Mouse (Mus musculus) c-Kit-negative CD71-positive TER-119-positive erythroid progenitor cells, embryonic 14.5 days (primary cell): ENCODE data around the gene Ccdc63.

Experiments
- DNase-seq: peaks from one replicate; pipeline ENCODE4 v3.0.0-alpha.2; 2013; ENCODE audit warnings: low read depth, low spot score

Ccdc63 gene

DNA sequence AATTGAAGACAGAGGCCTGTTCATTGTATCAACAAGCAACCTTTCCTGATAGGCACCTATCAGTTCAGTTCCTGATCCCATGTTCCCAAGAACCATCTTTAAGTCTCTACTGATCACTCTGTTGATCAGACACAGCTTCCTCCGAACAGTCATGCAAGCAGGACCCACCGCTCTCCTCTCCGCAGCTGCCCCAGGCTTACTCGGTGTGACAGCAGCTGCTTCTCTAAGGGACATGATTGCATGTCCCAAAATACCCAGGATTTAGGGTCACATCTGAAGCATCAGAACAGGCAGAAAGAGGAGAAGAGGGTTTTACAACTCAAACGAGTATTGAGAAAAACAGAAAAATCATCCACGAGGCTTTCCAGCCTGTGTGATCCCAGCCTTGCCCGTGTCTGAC is 55.3 kb downstream of the Ccdc63 start:
- no peak for DNase-seq

DNA sequence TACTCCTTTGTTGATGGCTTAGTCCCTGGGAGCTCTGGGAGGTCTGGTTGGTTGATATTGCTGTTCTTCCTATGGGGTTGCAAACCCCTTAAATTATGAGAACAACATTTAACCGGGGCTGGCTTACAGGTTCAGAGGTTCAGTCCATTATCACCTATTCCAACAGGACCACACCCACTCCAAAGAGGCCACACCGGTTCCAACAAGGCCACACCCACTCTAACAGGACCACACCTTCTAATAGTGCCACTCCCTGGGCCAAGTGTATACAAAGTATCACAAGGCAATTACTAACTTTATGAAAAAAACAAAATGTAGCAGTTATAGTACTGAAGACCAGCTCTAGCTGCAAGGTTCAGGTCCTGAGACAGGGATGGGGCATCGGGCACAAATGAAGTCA is 56.2 kb downstream of the Ccdc63 start:
- no peak for DNase-seq

DNA sequence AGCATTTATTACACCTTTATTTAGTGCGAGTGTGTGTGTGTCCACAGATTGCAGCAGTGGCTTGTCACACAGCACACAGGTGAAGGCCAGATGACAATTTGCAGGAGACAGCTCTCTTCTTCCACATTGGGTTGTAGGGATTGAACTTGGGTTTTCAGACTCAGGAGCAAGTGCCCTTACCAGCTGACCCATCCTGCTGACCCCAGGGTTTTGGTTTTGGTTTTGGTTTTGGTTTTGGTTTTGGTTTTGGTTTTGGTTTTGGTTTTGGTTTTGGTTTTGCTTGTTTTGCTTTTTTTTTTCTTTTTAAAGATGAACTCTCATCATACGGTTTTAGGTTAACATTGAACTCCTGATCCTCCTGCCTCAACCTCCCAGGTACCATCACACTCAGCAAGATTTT is 57.3 kb downstream of the Ccdc63 start:
- DNase-seq: no peak

DNA sequence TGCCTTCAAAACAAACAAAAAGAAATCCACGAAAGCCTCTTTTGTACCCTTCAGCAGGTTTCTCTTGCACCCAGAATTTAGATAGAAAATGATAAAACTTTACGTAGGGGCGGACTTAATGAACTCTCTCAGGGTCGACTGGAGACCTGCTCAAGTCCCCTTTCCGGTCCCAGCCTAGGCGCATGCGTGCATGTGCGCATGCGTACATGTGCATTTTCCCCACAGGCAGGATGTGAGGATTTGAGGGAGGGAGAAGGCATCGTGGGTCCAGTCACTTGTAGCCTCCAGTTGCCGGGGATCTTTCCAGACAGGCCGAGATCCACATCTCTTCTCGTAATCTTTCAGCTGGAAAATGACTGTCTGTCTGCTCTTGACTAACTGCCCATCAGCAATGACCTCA is 59.2 kb downstream of the Ccdc63 start:
- DNase-seq: no peak

DNA sequence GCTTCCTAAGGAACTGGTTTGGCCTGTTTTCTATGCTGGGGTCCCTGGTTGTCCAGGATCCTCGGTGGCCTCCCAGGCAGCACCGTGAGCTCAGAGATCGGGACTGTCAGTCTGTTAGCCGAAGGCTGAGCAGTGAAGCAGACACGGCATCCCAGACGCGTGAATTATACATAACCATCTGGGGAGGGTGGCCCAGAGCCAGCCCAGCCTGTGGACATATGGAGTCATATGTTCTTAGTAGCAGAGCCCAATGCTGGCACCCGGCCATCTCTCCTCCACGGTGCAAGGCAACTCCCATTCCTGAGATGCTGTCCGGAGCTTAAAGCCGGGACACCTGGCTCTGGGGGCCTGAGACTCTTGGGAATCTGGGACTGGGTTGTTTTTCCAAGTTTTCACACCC is 59.7 kb downstream of the Ccdc63 start:
- DNase-seq: no peak

DNA sequence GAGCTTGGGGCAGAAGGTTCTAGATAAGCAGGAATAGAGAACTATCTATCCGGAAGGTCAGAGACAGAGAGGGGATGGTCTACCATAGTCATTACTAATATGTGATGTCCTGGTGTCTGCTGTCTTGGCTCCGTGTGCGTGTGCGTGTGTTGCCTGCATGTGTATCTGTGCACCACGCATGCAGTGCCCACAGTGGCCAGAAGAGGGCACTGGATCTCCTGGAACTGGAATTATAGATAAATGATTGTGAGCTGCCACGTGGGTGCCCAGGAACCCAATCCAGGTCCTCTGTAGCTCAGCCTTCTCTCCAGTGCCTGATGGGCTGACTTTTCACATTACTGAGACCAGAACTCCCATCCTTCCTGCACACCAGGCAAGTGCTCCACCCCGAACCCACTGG is 60.8 kb downstream of the Ccdc63 start:
- no peak for DNase-seq

DNA sequence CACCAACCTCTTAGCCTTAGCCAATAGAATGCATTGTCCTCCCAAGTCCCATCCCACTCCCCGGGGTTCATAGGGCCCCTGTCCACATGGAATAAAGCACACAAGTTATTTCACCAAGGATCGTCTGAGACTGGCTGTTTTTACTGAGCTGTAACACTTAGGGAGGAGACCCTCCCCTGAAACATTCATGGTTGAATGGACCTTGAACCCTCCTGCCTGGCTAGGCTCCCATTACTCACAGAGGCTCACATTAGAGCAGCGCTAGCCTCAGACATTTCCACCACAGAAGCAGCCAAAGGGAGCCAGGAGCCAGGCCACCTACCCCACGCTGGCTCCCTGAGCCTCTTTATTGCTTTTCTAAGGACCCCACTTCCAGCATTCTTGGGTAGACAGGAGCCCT is 63.4 kb downstream of the Ccdc63 start:
- no peak for DNase-seq

DNA sequence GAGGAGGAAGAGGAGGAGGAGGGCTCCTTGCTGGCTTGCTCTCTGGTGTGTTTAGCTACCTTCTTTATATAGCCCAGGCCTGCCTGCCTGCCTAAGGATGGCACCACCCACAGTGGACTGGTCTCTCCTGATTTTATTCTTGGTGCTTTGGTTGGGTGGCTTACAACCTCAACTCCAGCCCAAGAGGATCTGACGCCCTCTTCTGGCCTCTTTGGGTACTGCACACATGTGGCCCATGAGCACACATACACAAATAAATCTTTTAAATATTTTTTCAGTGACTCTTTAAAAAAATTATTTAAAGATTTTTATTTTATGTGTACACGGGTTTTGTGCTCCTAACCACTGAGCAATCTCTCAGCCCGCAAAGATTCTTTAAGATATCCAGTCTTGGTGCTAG is 64.9 kb downstream of the Ccdc63 start:
- no peak for DNase-seq

DNA sequence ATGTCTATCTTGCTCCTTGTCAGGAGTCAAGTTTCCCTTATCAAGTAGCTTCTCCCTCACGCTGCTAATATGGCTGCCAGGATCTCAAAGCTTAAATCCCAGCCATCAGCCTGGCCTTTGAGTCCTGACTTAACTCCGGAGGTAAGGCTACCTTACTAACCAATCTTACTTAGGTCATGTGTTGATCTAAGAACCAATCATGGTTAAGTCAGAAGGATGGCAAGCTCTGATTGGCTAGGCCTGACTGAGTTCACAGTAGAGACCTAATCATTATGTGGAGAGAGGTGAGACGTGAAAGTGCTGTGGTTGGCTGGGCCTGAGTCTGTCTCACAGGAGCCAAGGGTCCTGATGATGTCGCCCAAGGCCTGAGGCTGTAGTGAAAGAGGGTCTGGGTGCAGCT is 68.6 kb downstream of the Ccdc63 start:
- no peak for DNase-seq

DNA sequence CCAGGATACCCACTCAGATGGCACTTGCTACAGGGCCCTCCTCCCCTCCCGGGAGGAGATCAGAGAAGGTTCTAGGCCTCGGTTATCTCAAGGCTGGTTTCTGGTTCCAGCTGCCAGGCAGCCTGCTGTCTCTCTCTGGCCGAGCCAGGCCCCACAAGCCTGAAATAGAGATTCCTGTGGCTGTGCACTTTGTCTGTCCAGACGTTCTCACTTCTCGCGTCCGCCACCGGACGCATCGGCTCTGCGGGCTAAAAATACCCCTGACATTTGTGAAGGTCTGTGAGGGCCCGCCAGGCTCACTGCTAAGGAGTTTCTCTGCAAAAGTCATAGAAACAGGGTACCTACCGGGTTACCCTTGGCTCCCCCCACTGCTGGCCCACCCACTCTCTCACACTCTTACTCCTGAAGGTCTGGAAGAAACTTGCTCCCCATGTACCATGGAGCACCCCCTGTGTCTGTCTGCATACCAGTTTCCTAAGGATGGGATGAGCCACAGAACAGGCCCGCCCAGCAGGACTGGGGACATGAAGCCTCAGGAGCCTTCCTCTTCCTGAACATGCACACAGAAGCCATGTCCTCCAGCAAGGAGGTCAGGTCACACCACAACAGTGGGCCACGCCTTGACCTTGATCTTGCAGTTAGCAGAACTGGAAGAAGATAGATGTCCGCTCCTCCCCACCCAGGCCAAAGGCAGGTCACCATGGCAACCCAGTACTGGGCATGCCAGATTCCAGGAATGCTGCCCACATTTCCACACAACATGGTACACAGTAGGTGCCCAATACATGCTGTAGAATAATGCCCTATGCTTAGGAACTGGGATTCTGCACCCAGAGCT is 69.4 kb downstream of the Ccdc63 start:
- DNase-seq: no peak

DNA sequence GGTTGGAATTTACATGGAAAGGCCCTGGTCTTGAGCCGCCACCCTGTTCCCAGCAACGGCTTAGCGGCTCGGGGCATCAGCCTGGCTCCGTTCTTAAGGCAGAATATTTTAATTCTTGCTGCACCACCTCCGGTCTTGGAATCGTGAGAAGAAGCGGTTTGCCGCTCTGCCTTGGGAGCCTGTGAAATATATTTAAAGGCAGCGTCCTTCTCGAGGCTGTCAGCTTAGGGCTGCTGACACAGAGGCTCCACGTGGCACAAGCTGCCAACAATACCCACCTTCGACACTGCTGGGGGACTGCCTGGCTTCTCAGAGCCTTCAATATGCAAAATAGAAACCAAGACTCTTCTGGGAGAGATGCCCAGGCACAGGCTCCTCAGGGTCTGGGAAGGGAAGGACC is 72.1 kb downstream of the Ccdc63 start:
- no peak for DNase-seq

DNA sequence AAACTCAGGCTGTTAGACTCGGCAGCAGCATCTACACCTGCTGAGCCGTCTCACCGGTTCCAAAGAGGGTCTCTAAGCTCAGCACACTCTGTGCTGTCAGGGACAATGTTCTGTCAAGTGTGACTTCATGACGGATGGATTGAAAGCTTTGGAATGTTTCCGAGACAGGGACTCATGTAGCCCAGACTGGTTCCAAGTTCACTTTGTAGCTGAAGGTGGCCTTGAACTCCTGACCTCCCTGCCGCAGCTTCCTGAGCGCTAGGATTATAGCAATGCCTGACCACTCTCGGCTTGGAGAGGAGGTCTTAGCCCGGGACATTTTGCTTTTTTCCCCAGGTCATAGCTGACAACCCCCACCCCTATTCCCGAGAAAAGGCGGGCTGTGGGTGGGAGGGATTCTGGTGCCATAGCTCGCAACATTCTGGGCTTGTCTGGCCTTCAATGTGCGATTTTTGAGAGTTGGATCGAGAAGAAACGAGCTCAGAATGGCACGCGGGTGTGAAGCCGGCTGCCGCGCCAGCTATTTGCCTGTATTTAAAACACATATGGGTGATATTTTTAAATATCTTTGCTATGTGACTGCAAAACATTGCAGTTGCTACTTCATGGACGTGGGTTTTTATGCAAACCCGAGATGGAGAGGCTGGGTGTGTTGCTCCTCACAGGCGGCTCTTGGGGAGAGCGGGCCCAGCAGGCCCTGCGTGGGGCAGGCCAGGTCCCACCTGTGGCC is 77.3 kb downstream of the Ccdc63 start:
- DNase-seq: no peak

DNA sequence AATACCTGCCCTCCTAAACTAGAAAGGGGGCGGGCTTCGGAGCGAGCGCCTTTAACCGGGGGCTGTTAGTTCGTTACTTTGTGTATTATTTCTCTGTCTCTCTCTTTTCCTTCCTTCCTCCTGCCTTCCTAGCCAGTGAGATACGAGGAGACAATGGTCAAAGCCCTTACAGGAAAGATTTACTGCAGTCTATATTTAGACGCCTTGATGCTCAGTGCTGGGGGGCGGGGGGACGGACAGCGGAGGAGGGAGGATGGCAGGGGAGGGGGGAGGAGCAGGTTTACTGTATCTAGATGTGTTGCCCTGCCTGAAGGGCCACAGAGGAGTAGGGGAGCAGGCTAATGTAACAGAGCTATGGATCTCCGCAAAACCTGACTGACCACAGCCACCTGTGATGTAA is 78.1 kb downstream of the Ccdc63 start:
- DNase-seq: no peak

DNA sequence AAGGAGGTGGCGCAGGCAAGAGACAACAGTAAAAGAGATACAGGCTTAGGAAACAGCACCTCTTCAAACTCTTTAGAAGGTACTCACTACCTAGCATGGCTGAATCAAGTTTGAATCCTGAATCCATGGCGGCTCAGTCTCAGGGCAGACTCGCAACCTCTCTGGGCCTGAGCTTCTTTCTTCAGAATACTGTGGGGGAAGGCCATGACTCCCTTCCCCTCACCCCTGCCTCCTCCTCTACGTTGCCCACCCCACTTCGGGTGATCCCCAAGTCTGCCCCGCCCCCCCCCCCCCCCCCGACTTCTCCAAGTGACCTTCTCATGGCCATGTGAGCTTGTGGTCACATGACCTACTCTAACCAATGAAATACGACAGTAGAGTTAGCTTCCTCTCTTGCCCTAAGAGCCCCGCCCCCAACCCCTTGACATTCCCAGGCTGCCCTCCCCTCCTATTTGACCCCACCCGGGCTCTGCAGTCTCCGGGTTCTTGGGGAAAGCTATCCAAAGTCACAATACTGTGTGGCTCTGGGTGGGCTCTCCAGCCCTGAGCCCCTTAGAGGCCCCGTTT is 79.8 kb downstream of the Ccdc63 start:
- DNase-seq: no peak

DNA sequence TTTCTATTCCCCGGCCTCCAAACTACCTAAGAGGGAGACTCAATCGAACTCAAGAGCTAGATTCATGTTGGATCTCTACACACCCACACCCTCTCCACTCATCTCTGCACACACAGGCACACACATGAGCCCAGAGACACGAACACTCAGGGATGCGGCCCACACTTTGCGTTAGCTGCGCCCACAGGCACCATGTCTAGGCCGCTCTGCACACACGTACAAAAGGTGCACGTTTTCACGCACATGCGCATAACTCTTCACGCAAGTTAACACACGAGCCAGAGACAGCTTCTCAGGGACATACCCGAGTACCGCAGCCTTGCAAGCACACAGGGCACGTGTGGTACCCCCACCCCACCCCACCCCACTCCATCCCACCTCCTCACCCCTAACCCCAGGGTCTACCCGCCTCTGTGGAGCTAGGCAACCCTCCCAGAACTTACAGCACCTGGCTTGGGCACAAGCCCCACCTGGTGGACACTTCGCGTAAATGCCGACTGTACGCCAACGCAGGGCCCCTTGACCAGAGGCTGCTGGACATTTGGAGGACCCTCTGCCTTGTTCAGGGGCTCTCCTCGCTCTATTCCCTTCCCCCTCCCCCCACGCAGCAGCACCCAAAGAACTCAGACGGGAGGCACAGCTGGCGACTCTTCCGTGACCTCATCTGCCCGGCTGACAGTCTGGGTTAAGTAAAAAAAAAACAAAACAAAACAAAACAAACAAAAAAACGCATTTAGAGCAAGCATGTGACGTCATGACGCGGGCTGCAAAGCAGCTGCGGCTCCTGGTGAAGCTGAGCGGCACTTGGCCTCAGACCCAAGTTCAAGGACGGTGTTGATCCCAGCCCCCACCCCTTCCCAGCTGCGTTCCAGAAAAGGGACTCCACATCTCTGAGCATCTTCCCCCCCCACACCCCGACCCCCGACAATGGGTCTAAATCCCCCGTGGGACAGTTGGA is 81.3 kb downstream of the Ccdc63 start:
- DNase-seq: no peak
